Mouse (Mus musculus): Measurements from ENCODE around the gene 4931428F04Rik. TPM values are rescaled to one million over a fixed set of nuclear protein-coding genes. Genes with fewer than 3 reads are reported as not detected.

Gene 4931428F04Rik
- total and polyA plus RNA-seq, 2 experiments from 2014 or later: 70.9 to 146 TPM

DNA sequence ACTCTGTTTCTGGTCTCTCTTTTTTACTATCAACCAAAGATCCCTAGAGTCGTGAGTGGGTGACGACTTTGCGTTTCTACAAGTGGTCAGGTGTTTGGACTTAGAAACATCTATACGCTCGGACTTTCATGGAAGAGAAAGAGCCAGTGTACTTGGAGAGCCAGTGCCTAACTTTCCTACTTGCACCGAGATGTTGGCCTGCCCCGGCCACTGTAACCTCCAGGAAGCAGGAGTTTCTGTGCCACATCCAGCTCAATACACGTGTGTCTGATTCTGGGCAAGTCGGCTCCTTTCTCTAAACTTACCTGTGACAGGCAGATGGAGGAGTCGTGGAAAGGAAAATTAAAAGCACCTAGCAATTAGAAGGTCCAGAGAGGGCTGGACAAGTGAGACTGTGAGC, 13.8 kb downstream of the 4931428F04Rik start, which contains the start of gene Nol3:
Gene Nol3 (plus strand): TSS at position 301 of the 400 bp plus-strand sequence.
- H3K36me3 ChIP-seq (ENCODE audit: insufficient read depth): peaks cover 7% of the 10 kb centered on the region; the same call in 1 of the 2 replicates
- TF ChIP-seq CTCF (IDR thresholded peaks at IDR 0.05; ENCODE audit: low read depth): no peak
- DNase-seq: no peak
- no peaks in the 10 kb centered on the region for H3K9me3 ChIP-seq (ENCODE audit: low read length)
- peak within 1 kb of the TSS; percentile 62 for H3K4me2 ChIP-seq (ENCODE audit: low read depth)
- H3K9ac ChIP-seq: peak within 1 kb of the TSS; percentile 44
- H3K27ac ChIP-seq (ENCODE audit: low read depth, low read length): no peak within 1 kb of the TSS
- H3K4me3 ChIP-seq (ENCODE audit: low read depth, low read length): peak within 1 kb of the TSS; percentile 38
- WGBS: 4% methylated on average over 10 of the region's 10 CpGs
- peaks cover 49% of the 10 kb centered on the region for H3K27me3 ChIP-seq (ENCODE audit: insufficient read depth, low read length)
- ATAC-seq: no peak
- H3K4me1 ChIP-seq (ENCODE audit: insufficient read depth): 0 out of 2 replicates have a peak, but pooled peaks cover 4% of the 10 kb centered on the region

DNA sequence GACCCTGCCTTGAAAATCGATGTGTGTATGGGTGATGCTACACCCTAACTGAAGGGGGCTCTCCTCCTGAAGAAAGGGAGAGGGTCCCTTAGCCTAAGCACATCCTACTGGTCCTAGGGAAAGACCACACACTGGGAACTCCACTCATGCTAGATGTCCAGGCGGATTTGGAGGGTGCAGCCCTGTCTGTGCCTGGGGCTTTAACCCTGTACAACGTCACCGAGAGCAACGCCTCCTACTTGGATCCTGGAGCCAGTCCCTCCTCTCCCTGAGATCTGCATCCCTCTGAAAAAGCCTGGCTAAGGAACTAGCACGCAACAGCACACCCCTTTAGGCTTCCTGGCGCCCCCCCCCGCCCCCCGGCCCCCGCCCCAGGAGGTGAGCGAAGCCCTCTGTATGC, 14.3 kb downstream of the 4931428F04Rik start:
- Histone ChIP-seq H3K9ac (no peak overlapping the region), H3K4me3 (ENCODE audit: low read depth, low read length) (peak overlapping the region; percentile 38), H3K4me1 (ENCODE audit: insufficient read depth) (0 out of 2 replicates have a peak, but pooled peaks cover 4% of the 10 kb centered on the region), H3K36me3 (ENCODE audit: insufficient read depth) (peaks cover 7% of the 10 kb centered on the region; the same call in 1 of the 2 replicates), H3K27ac (ENCODE audit: low read depth, low read length) (no peak overlapping the region), H3K9me3 (ENCODE audit: low read length) (no peaks in the 10 kb centered on the region), H3K27me3 (ENCODE audit: insufficient read depth, low read length) (peaks cover 54% of the 10 kb centered on the region), H3K4me2 (ENCODE audit: low read depth) (peak overlapping the region; percentile 62)
- WGBS: 11% methylated on average over 10 of the region's 11 CpGs
- ATAC-seq (no peak), DNase-seq (no peak)
- peak; percentile 14; the same call in 1 of the 2 replicates for TF ChIP-seq CTCF (IDR thresholded peaks at IDR 0.05; ENCODE audit: low read depth)

DNA sequence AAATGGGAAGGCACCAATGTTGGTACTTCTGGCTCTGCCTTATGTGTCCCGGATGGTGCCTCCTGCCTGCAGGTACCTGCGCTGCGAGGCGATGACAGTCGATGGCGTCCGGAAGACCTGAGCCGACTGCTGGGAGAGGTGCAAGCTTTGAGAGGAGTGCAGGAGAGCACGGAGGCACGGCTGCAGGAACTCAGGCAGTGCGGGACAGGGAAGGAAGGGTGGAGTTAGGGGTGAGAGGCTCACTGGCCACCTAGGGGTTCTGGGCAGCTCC, 18.8 kb downstream of the 4931428F04Rik start:
- no peaks in the 10 kb centered on the region for H3K36me3 ChIP-seq (ENCODE audit: insufficient read depth)
- WGBS: 9% methylated on average over 11 of the region's 11 CpGs
- peaks cover 7% of the 10 kb centered on the region; the same call in 1 of the 2 replicates for H3K4me1 ChIP-seq (ENCODE audit: insufficient read depth)
- H3K4me3 ChIP-seq (ENCODE audit: low read depth, low read length): peak overlapping the region; percentile 17
- H3K9ac ChIP-seq: no peak overlapping the region
- no peak for DNase-seq
- no peak overlapping the region for H3K27ac ChIP-seq (ENCODE audit: low read depth, low read length)
- H3K27me3 ChIP-seq (ENCODE audit: insufficient read depth, low read length): peaks cover 78% of the 10 kb centered on the region
- no peaks in the 10 kb centered on the region for H3K9me3 ChIP-seq (ENCODE audit: low read length)
- TF ChIP-seq CTCF (IDR thresholded peaks at IDR 0.05; ENCODE audit: low read depth): 0 out of 2 replicates have a peak, but pooled peaks have one; percentile 9
- peak overlapping the region; percentile 32; the same call in 1 of the 2 replicates for H3K4me2 ChIP-seq (ENCODE audit: low read depth)
- no peak for ATAC-seq

DNA sequence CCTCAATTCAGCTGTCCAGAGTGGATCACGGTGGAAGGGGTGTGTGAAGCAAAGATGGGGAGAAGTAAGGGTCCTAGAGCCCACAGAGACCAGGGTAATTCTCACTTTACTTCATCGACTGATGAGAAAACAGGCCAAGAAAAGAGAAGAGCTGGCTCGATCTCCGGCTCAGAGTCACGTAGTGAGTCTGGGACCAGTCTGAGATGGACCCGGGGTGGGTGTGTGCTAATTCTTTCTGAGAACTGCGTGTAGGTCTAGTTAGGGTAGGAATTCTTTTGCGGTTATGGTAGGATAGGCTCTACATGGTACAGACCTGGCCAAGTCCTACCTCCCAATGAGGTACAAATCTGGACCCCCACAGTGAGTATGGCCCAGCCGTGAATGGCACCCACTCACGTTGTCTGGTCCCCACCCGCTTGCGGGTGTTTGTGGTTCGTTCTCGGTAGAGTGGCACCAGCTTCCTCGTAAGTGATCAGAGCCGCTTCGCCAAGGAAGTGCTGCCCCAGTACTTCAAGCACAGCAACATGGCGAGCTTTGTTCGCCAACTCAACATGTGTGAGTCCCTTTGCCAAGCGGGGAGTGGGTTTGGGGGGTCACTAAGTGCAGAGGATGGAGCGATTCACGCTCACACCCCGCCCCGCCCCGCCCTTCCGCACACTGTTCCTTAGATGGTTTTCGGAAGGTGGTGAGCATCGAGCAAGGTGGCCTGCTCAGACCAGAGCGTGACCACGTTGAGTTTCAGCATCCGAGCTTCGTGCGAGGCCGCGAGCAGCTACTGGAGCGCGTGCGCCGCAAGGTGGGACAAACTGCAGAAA, 19.4 kb downstream of the 4931428F04Rik start:
- H3K27me3 ChIP-seq (ENCODE audit: insufficient read depth, low read length): peaks cover 80% of the 10 kb centered on the region
- H3K4me1 ChIP-seq (ENCODE audit: insufficient read depth): peaks cover 4% of the 10 kb centered on the region; the same call in 1 of the 2 replicates
- no peak overlapping the region for H3K9ac ChIP-seq
- peak overlapping the region; percentile 85 for H3K4me2 ChIP-seq (ENCODE audit: low read depth)
- no peak for TF ChIP-seq CTCF (IDR thresholded peaks at IDR 0.05; ENCODE audit: low read depth)
- DNase-seq (no peak), ATAC-seq (no peak)
- H3K36me3 ChIP-seq (ENCODE audit: insufficient read depth): no peaks in the 10 kb centered on the region
- no peak overlapping the region for H3K27ac ChIP-seq (ENCODE audit: low read depth, low read length)
- H3K9me3 ChIP-seq (ENCODE audit: low read length): no peaks in the 10 kb centered on the region
- 5% methylated on average over 39 of the region's 39 CpGs for WGBS
- peak overlapping the region; percentile 51 for H3K4me3 ChIP-seq (ENCODE audit: low read depth, low read length)

DNA sequence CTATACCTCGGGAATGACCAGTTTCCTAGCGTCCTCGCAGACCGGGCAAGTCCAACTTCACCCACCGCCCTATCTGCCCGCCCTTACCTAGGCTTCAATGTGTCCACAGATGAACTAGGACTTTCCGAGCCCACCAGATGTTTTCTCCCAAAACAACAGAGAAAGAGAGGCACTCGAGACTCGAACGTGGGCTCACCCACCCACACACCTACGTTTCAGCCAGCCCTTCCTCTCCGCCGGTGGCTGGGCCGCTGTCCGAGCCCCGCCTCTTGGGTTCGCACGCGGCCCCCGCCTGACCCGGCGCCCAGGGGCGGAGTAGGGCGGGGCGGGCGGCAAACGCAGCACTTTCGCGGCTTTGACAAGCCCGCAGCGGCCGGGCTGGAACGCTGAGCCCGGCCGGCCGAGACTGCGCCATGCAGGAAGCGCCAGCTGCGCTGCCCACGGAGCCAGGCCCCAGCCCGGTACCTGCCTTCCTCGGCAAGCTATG, 20.2 kb downstream of the 4931428F04Rik start, which contains the start of gene Hsf4:
Gene Hsf4 (plus strand): TSS at position 341 of the 487 bp plus-strand sequence.
- no peaks in the 10 kb centered on the region for H3K36me3 ChIP-seq (ENCODE audit: insufficient read depth)
- no peak within 1 kb of the TSS for H3K27ac ChIP-seq (ENCODE audit: low read depth, low read length)
- ATAC-seq (no peak), DNase-seq (no peak)
- TF ChIP-seq CTCF (IDR thresholded peaks at IDR 0.05; ENCODE audit: low read depth): no peak
- H3K4me2 ChIP-seq (ENCODE audit: low read depth): peak within 1 kb of the TSS; percentile 85
- peak within 1 kb of the TSS; percentile 48 for H3K9ac ChIP-seq
- peaks cover 4% of the 10 kb centered on the region; the same call in 1 of the 2 replicates for H3K4me1 ChIP-seq (ENCODE audit: insufficient read depth)
- WGBS: 2% methylated on average over 42 of the region's 42 CpGs
- H3K27me3 ChIP-seq (ENCODE audit: insufficient read depth, low read length): peaks cover 74% of the 10 kb centered on the region
- peak within 1 kb of the TSS; percentile 51 for H3K4me3 ChIP-seq (ENCODE audit: low read depth, low read length)
- no peaks in the 10 kb centered on the region for H3K9me3 ChIP-seq (ENCODE audit: low read length)

DNA sequence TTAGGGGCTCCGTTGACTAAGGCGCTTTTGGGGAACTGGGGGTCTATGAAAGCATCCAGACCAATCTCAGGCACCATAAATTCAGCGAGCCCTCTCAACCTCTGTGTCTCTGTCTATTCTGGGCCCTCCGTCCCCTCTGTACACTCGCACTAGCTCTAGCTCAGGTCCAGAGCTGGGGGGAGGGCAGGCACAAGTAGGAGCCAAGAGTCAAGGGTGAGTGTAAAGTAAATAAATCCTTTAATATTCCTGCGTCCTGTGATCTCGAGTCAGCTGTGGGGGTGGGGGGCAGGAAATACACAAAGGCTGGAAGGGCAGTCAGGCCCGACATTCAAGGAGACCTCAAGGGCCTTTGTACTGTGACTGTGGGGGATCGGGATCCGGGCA, 20.6 kb downstream of the 4931428F04Rik start:
- Histone ChIP-seq H3K27me3 (ENCODE audit: insufficient read depth, low read length) (peaks cover 71% of the 10 kb centered on the region), H3K9me3 (ENCODE audit: low read length) (no peaks in the 10 kb centered on the region), H3K9ac (peak overlapping the region; percentile 48), H3K4me1 (ENCODE audit: insufficient read depth) (peaks cover 4% of the 10 kb centered on the region; the same call in 1 of the 2 replicates), H3K36me3 (ENCODE audit: insufficient read depth) (no peaks in the 10 kb centered on the region), H3K27ac (ENCODE audit: low read depth, low read length) (no peak overlapping the region), H3K4me2 (ENCODE audit: low read depth) (peak overlapping the region; percentile 85), H3K4me3 (ENCODE audit: low read depth, low read length) (peak overlapping the region; percentile 51)
- ATAC-seq (no peak), DNase-seq (no peak)
- WGBS: 1% methylated on average over 10 of the region's 10 CpGs
- no peak for TF ChIP-seq CTCF (IDR thresholded peaks at IDR 0.05; ENCODE audit: low read depth)
